In the genomic region with DNA sequence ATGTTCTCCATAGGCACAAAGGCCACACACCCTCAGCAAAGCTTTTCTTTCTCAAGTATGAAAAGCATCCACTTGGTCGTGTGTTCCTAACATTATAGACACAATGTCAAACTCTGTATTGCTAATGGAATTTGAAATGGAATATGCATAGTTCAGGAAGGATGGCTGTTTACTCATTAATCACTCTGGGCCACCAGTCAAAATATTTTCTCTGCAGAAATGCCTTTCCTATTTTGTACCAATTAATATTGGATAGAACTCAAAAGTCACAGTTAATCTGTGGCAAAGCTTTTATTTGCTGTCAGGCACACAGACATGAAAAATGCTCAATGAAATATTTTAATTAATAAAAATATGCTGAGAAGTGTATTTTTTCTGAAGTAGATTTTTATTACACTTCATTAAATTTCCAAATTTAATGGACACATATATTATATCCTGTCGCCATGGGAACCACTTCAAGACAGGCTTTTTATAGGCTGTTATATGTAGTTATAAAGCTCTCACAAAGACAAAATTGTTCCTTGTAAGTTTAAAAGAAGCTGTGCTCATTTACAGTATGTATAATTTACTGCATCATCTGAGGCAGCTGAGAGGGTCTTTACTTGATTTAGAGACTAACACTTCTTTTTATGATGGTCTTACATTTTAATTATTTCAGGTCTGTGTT, we compare ENCODE assay signal across 27 mouse cellular contexts.
DNase-seq lines count a peak whose midpoint lies in the region; ATAC-seq and TF ChIP-seq lines count a peak whose summit lies in the region.
"Had no signal": no experiment of that assay in that cellular context is flagged by ENCODE, and none has a peak within 500 bp of the region (broad histone marks: within the 10 kb centered on the region; RNA-seq: fewer than 3 reads in every experiment).

No protein-coding gene starts in this region.

- H3K9ac ChIP-seq in kidney, postnatal 0 days (ENCODE audit: low read depth, low read length) = no peak overlapping the region
- H3K9ac ChIP-seq in limb, embryonic 13.5 days = no peak overlapping the region
- H3K9ac ChIP-seq: embryonic facial prominence, embryonic 15.5 days; heart, embryonic 15.5 days; hindbrain, embryonic 12.5 days; limb, embryonic 15.5 days; liver, embryonic 13.5 days; lung, embryonic 15.5 days; midbrain, embryonic 15.5 days; neural tube, embryonic 12.5 days had no signal

- no peaks in the 10 kb centered on the region for H3K9me3 ChIP-seq in kidney, postnatal 0 days (replicated peaks; ENCODE audit: low read length)
- H3K9me3 ChIP-seq in limb, embryonic 13.5 days = no peaks in the 10 kb centered on the region
- H3K9me3 ChIP-seq: embryonic facial prominence, embryonic 10.5 days; embryonic facial prominence, embryonic 15.5 days; heart, embryonic 10.5 days; heart, embryonic 15.5 days; hindbrain, embryonic 12.5 days; limb, embryonic 15.5 days; lung, embryonic 15.5 days; midbrain, embryonic 10.5 days; midbrain, embryonic 15.5 days; neural tube, embryonic 12.5 days had no signal

- H3K27me3 ChIP-seq in kidney, postnatal 0 days (ENCODE audit: insufficient read depth, low read length) = no peaks in the 10 kb centered on the region
- no peaks in the 10 kb centered on the region for H3K27me3 ChIP-seq in limb, embryonic 13.5 days
- H3K27me3 ChIP-seq: embryonic facial prominence, embryonic 15.5 days; heart, embryonic 15.5 days; hindbrain, embryonic 12.5 days; limb, embryonic 15.5 days; liver, embryonic 13.5 days; lung, embryonic 15.5 days; midbrain, embryonic 15.5 days; neural tube, embryonic 12.5 days had no signal

- H3K4me1 ChIP-seq in kidney, postnatal 0 days (replicated peaks; ENCODE audit: insufficient read depth, low read length) = no peaks in the 10 kb centered on the region
- no peaks in the 10 kb centered on the region for H3K4me1 ChIP-seq in limb, embryonic 13.5 days
- H3K4me1 ChIP-seq: embryonic facial prominence, embryonic 10.5 days; embryonic facial prominence, embryonic 15.5 days; heart, embryonic 10.5 days; heart, embryonic 15.5 days; hindbrain, embryonic 12.5 days; limb, embryonic 15.5 days; liver, embryonic 13.5 days; lung, embryonic 15.5 days; midbrain, embryonic 10.5 days; midbrain, embryonic 15.5 days; neural tube, embryonic 12.5 days had no signal

- no peaks in the 10 kb centered on the region for H3K36me3 ChIP-seq in kidney, postnatal 0 days (ENCODE audit: insufficient read depth, low read length)
- H3K36me3 ChIP-seq in limb, embryonic 13.5 days = no peaks in the 10 kb centered on the region
- H3K36me3 ChIP-seq: embryonic facial prominence, embryonic 10.5 days; embryonic facial prominence, embryonic 15.5 days; heart, embryonic 10.5 days; heart, embryonic 15.5 days; hindbrain, embryonic 12.5 days; limb, embryonic 15.5 days; liver, embryonic 13.5 days; lung, embryonic 15.5 days; midbrain, embryonic 10.5 days; midbrain, embryonic 15.5 days; neural tube, embryonic 12.5 days had no signal

- H3K27ac ChIP-seq in kidney, postnatal 0 days = no peak overlapping the region
- H3K27ac ChIP-seq in limb, embryonic 13.5 days = no peak overlapping the region
- H3K27ac ChIP-seq: embryonic facial prominence, embryonic 10.5 days; embryonic facial prominence, embryonic 15.5 days; heart, embryonic 10.5 days; heart, embryonic 15.5 days; hindbrain, embryonic 12.5 days; limb, embryonic 15.5 days; liver, embryonic 13.5 days; lung, embryonic 15.5 days; midbrain, embryonic 10.5 days; midbrain, embryonic 15.5 days; neural tube, embryonic 12.5 days had no signal

- DNase-seq in kidney, postnatal 0 days (ENCODE audit: low spot score) = peak; percentile 42
- no peak for DNase-seq in kidney, postnatal 10 days
- DNase-seq in lung, postnatal 10 days = peak; percentile 2
- no peak for DNase-seq in lung, adult 18-20 months
- DNase-seq in thymus, postnatal 10 days (ENCODE audit: low spot score in 2 of 2) = no peak
- DNase-seq: adrenal gland, adult 2 months; adrenal gland, postnatal 36 days; B cell, adult 2 months; cerebellum, adult 2 months; cerebellum, postnatal 14 days; gastrocnemius, postnatal 14 days; kidney, adult 9 months; kidney, postnatal 25 days; liver, embryonic 13.5 days had no signal

- WGBS in kidney, postnatal 0 days = 58% methylated on average over 2 of the region's 2 CpGs
- 32% methylated on average over 2 of the region's 2 CpGs for WGBS in limb, embryonic 13.5 days

- no peak for ATAC-seq in kidney, postnatal 0 days (replicated peaks; ENCODE audit: low FRiP score, low read depth)
- ATAC-seq in limb, embryonic 13.5 days (ENCODE audit: low FRiP score, low read depth) = peak; percentile 76; the same call in 1 of the 2 replicates
- ATAC-seq: activated CD4-positive, CD25-positive, alpha-beta regulatory T cell, adult 4 months; intestine, postnatal 0 days; midbrain, embryonic 15.5 days had no signal

- H3K4me2 ChIP-seq in kidney, postnatal 0 days (ENCODE audit: low read length) = no peak overlapping the region
- no peak overlapping the region for H3K4me2 ChIP-seq in limb, embryonic 13.5 days (replicated peaks)
- H3K4me2 ChIP-seq: embryonic facial prominence, embryonic 15.5 days; heart, embryonic 15.5 days; hindbrain, embryonic 12.5 days; limb, embryonic 15.5 days; liver, embryonic 13.5 days; lung, embryonic 15.5 days; midbrain, embryonic 15.5 days; neural tube, embryonic 12.5 days had no signal

- H3K4me3 ChIP-seq in kidney, postnatal 0 days (replicated peaks; ENCODE audit: low read depth, low read length) = no peak overlapping the region
- H3K4me3 ChIP-seq in limb, embryonic 13.5 days = no peak overlapping the region
- H3K4me3 ChIP-seq: embryonic facial prominence, embryonic 10.5 days; embryonic facial prominence, embryonic 15.5 days; heart, embryonic 10.5 days; heart, embryonic 15.5 days; hindbrain, embryonic 12.5 days; limb, embryonic 15.5 days; liver, embryonic 13.5 days; lung, embryonic 15.5 days; midbrain, embryonic 10.5 days; midbrain, embryonic 15.5 days; neural tube, embryonic 12.5 days had no signal

- no peak for TF ChIP-seq CTCF in kidney, postnatal 0 days (IDR thresholded peaks at IDR 0.05; ENCODE audit: low read depth)

Comparison
In these comparisons a context has a peak if more than half of its experiments do, and no peak if none do; other contexts are left out.
1. DNase-seq: peak in kidney, postnatal 0 days (single experiment) and lung, postnatal 10 days (single experiment); none in kidney, postnatal 10 days (single experiment), lung, adult 18-20 months (0 of 2) and thymus, postnatal 10 days (0 of 2).